Mouse (Mus musculus) embryonic facial prominence, embryonic 12.5 days (tissue): ENCODE measurements at regions not wholly inside any gene's neighbourhood (a gene's known extent, or its start where the extent isn't known, plus 50 kb on each side); places are given as distances from the start of the nearest gene placed in this dataset.
A peak's percentile ranks its signal among the peaks of the same experiment; 100 is the strongest.

ENCODE experiments used
- ATAC-seq: fragments of 200-750 bp; cut with Nextera tagmentation; 2 replicates; pipeline ENCODE4 v1.8.0; 2017; ENCODE audit not compliant: insufficient number of reproducible peaks, insufficient read depth, low FRiP score, low TSS enrichment
- H3K27ac ChIP-seq: fragments of 300-500 bp; sonication (generic); 2 replicates; pipeline ENCODE4 v1.5.1; 2016; ENCODE audit warnings: mild to moderate bottlenecking
- H3K27me3 ChIP-seq: fragments of 300-500 bp; sonication (generic); 2 replicates; pipeline ENCODE4 v1.6.1; 2016; ENCODE audit warnings: mild to moderate bottlenecking, moderate library complexity
- H3K36me3 ChIP-seq: fragments of 300-500 bp; sonication (generic); 2 replicates; pipeline ENCODE4 v1.6.1; 2016; ENCODE audit warnings: mild to moderate bottlenecking
- H3K4me1 ChIP-seq: fragments of 300-500 bp; sonication (generic); 2 replicates; pipeline ENCODE4 v1.6.1; 2016
- H3K4me2 ChIP-seq: fragments of 300-500 bp; sonication (generic); replicated peaks from 2 replicates; pipeline ENCODE4 v1.6.1; 2016; ENCODE audit warnings: mild to moderate bottlenecking, moderate library complexity
- H3K4me3 ChIP-seq: fragments of 300-500 bp; sonication (generic); 2 replicates; pipeline ENCODE4 v1.5.1; 2016; ENCODE audit warnings: mild to moderate bottlenecking
- H3K9ac ChIP-seq: fragments of 300-500 bp; sonication (generic); 2 replicates; pipeline ENCODE4 v1.6.1; 2016; ENCODE audit warnings: mild to moderate bottlenecking, moderate library complexity
- H3K9me3 ChIP-seq: fragments of 300-500 bp; sonication (generic); 2 replicates; pipeline ENCODE4 v1.6.1; 2016; ENCODE audit warnings: mild to moderate bottlenecking, moderate library complexity
- WGBS: fragments of 180-500 bp; shearing (Covaris S2); methylation state at CpG from one replicate; pipeline ENCODE4 v1.1.7; 2016; 5-methylcytosine and 5-hydroxymethylcytosine counted together

- no peak overlapping the region for H3K27ac ChIP-seq
- no peak overlapping the region for H3K4me3 ChIP-seq
- H3K4me2 ChIP-seq, result no peak overlapping the region
- H3K9ac ChIP-seq, result no peak overlapping the region
- 52% methylated on average over 8 of the region's 8 CpGs for WGBS
- H3K27me3 ChIP-seq, result no peaks in the 10 kb centered on the region
- no peaks in the 10 kb centered on the region for H3K4me1 ChIP-seq
- H3K36me3 ChIP-seq, result no peaks in the 10 kb centered on the region
- H3K9me3 ChIP-seq, result no peaks in the 10 kb centered on the region
- no peak for ATAC-seq
These were observed 716.9 kb downstream of the Vrk1 start for GRCm38 (mm10) chr12:106726920-106727319.

- Histone ChIP-seq H3K4me3 (no peak overlapping the region), H3K4me2 (no peak overlapping the region), H3K9me3 (no peaks in the 10 kb centered on the region), H3K27me3 (no peaks in the 10 kb centered on the region), H3K9ac (no peak overlapping the region), H3K36me3 (no peaks in the 10 kb centered on the region), H3K27ac (no peak overlapping the region), H3K4me1 (no peaks in the 10 kb centered on the region; the same call in 1 of the 2 replicates)
- ATAC-seq, result no peak
- 89% methylated on average over 3 of the region's 3 CpGs for WGBS
These were observed 717.5 kb downstream of the Vrk1 start for GRCm38 (mm10) chr12:106727486-106727885.

GRCm38 (mm10) chr12:106729686-106730085 is 719.7 kb downstream of the Vrk1 start:
- 43% methylated on average over 5 of the region's 5 CpGs for WGBS
- H3K27ac ChIP-seq, result no peak overlapping the region
- H3K4me2 ChIP-seq, result no peak overlapping the region
- H3K36me3 ChIP-seq, result no peaks in the 10 kb centered on the region
- ATAC-seq, result no peak
- H3K4me3 ChIP-seq, result no peak overlapping the region
- no peaks in the 10 kb centered on the region; the same call in 1 of the 2 replicates for H3K4me1 ChIP-seq
- H3K9ac ChIP-seq, result no peak overlapping the region
- H3K9me3 ChIP-seq, result no peaks in the 10 kb centered on the region
- H3K27me3 ChIP-seq, result no peaks in the 10 kb centered on the region

GRCm38 (mm10) chr12:106732108-106732857 is 722.3 kb downstream of the Vrk1 start:
- Histone ChIP-seq H3K27me3 (no peaks in the 10 kb centered on the region), H3K4me1 (no peaks in the 10 kb centered on the region; the same call in 1 of the 2 replicates), H3K36me3 (no peaks in the 10 kb centered on the region), H3K9ac (no peak overlapping the region), H3K27ac (peak overlapping the region; percentile 7), H3K4me2 (no peak overlapping the region), H3K9me3 (no peaks in the 10 kb centered on the region), H3K4me3 (no peak overlapping the region)
- 58% methylated on average over 16 of the region's 16 CpGs for WGBS
- no peak for ATAC-seq

- Histone ChIP-seq H3K36me3 (no peaks in the 10 kb centered on the region), H3K4me1 (no peaks in the 10 kb centered on the region), H3K4me3 (no peak overlapping the region), H3K27ac (0 out of 2 replicates have a peak overlapping the region, but pooled peaks have one; percentile 19), H3K9me3 (no peaks in the 10 kb centered on the region), H3K9ac (no peak overlapping the region), H3K27me3 (no peaks in the 10 kb centered on the region), H3K4me2 (no peak overlapping the region)
- WGBS, result 57% methylated on average over 8 of the region's 8 CpGs
- no peak for ATAC-seq
These were observed 738.7 kb downstream of the Vrk1 start for GRCm38 (mm10) chr12:106748765-106749164.

GRCm38 (mm10) chr12:106763552-106763951 is 724.9 kb upstream of the 3110018I06Rik start:
- Histone ChIP-seq H3K36me3 (no peaks in the 10 kb centered on the region), H3K27me3 (no peaks in the 10 kb centered on the region), H3K9me3 (no peaks in the 10 kb centered on the region), H3K27ac (no peak overlapping the region), H3K9ac (no peak overlapping the region), H3K4me3 (no peak overlapping the region), H3K4me2 (no peak overlapping the region), H3K4me1 (no peaks in the 10 kb centered on the region)
- WGBS, result 84% methylated on average over 7 of the region's 7 CpGs
- no peak for ATAC-seq

- H3K27me3 ChIP-seq, result no peaks in the 10 kb centered on the region
- H3K9ac ChIP-seq, result no peak overlapping the region
- H3K4me3 ChIP-seq, result no peak overlapping the region
- H3K36me3 ChIP-seq, result no peaks in the 10 kb centered on the region
- ATAC-seq, result no peak
- H3K9me3 ChIP-seq, result no peaks in the 10 kb centered on the region
- H3K4me2 ChIP-seq, result no peak overlapping the region
- no peaks in the 10 kb centered on the region for H3K4me1 ChIP-seq
- H3K27ac ChIP-seq, result no peak overlapping the region
- WGBS, result 69% methylated on average over 7 of the region's 7 CpGs
These were observed 723.9 kb upstream of the 3110018I06Rik start for GRCm38 (mm10) chr12:106764516-106764915.

GRCm38 (mm10) chr12:106773536-106773935 is 714.9 kb upstream of the 3110018I06Rik start:
- ATAC-seq, result no peak

GRCm38 (mm10) chr12:106796596-106796995 is 691.8 kb upstream of the 3110018I06Rik start:
- no peak overlapping the region for H3K9ac ChIP-seq
- peak; percentile 72; the same call in 1 of the 2 replicates for ATAC-seq
- peak overlapping the region; percentile 80 for H3K27ac ChIP-seq
- H3K4me1 ChIP-seq, result peaks cover 14% of the 10 kb centered on the region
- H3K9me3 ChIP-seq, result no peaks in the 10 kb centered on the region
- H3K27me3 ChIP-seq, result no peaks in the 10 kb centered on the region
- no peak overlapping the region for H3K4me2 ChIP-seq
- H3K4me3 ChIP-seq, result no peak overlapping the region
- H3K36me3 ChIP-seq, result no peaks in the 10 kb centered on the region
- WGBS, result 26% methylated on average over 7 of the region's 7 CpGs

More at GRCm38 (mm10) chr12:106773536-106773935, 714.9 kb upstream of the 3110018I06Rik start:
- H3K36me3 ChIP-seq, result no peaks in the 10 kb centered on the region
- 30% methylated on average over 4 of the region's 4 CpGs for WGBS
- H3K4me2 ChIP-seq, result no peak overlapping the region
- H3K9ac ChIP-seq, result no peak overlapping the region
- no peak overlapping the region for H3K27ac ChIP-seq
- no peaks in the 10 kb centered on the region for H3K9me3 ChIP-seq
- H3K27me3 ChIP-seq, result no peaks in the 10 kb centered on the region
- H3K4me1 ChIP-seq, result no peaks in the 10 kb centered on the region
- H3K4me3 ChIP-seq, result no peak overlapping the region

GRCm38 (mm10) chr12:106819736-106820135 is 668.7 kb upstream of the 3110018I06Rik start:
- H3K4me3 ChIP-seq, result no peak overlapping the region
- 51% methylated on average over 6 of the region's 6 CpGs for WGBS
- H3K9me3 ChIP-seq, result no peaks in the 10 kb centered on the region
- H3K36me3 ChIP-seq, result no peaks in the 10 kb centered on the region
- H3K27ac ChIP-seq, result no peak overlapping the region
- no peak for ATAC-seq
- H3K27me3 ChIP-seq, result no peaks in the 10 kb centered on the region
- H3K9ac ChIP-seq, result no peak overlapping the region
- no peak overlapping the region for H3K4me2 ChIP-seq
- H3K4me1 ChIP-seq, result 0 out of 2 replicates have a peak, but pooled peaks cover 3% of the 10 kb centered on the region

- Histone ChIP-seq H3K4me2 (no peak overlapping the region), H3K4me3 (no peak overlapping the region), H3K9ac (no peak overlapping the region), H3K36me3 (no peaks in the 10 kb centered on the region), H3K4me1 (0 out of 2 replicates have a peak, but pooled peaks cover 3% of the 10 kb centered on the region), H3K9me3 (no peaks in the 10 kb centered on the region), H3K27ac (no peak overlapping the region), H3K27me3 (no peaks in the 10 kb centered on the region)
- WGBS, result 78% methylated on average over 4 of the region's 4 CpGs
- ATAC-seq, result no peak
These were observed 666.1 kb upstream of the 3110018I06Rik start for GRCm38 (mm10) chr12:106822311-106822710.

- H3K9ac ChIP-seq, result no peak overlapping the region
- no peaks in the 10 kb centered on the region for H3K36me3 ChIP-seq
- peak overlapping the region; percentile 46; the same call in 1 of the 2 replicates for H3K27ac ChIP-seq
- 0 out of 2 replicates have a peak, but pooled peaks cover 3% of the 10 kb centered on the region for H3K27me3 ChIP-seq
- no peak overlapping the region for H3K4me2 ChIP-seq
- H3K4me3 ChIP-seq, result no peak overlapping the region
- ATAC-seq, result no peak
- no peaks in the 10 kb centered on the region for H3K9me3 ChIP-seq
- WGBS, result 17% methylated on average over 3 of the region's 3 CpGs
- peaks cover 18% of the 10 kb centered on the region for H3K4me1 ChIP-seq
These were observed 659.9 kb upstream of the 3110018I06Rik start for GRCm38 (mm10) chr12:106828542-106828941.
